Mouse (Mus musculus): Measurements from ENCODE around the gene Pnpla8. TPM values are rescaled to one million over a fixed set of nuclear protein-coding genes. Genes with fewer than 3 reads are reported as not detected.
"Not testable (repeated sequence)": the region's sequence is repeated elsewhere in the genome, so short reads cannot be mapped to it uniquely, and the experiment has no call there.

The Pnpla8 gene
- total RNA-seq (2021) = 100 to 1,000 TPM; 105 to 118 TPM

DNA sequence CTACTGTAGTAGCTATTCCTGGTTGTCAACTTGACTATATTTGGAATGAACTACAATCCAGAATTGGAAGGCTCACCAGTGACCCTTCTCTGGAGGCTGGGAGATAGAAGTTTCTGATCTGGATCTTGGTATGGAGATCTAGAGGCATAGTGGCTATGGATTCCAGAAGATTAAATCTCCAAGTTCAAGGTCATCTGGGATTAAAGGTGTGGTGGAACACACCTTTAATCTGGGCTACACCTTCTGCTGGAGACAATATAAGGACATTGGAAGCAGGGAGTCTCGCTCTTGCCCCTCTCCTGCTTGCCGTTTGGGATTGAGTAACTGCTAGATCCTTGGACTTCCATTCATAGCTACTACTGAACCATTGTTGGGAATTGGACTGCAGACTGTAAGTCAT, at the start of gene Pnpla8:
Gene Pnpla8, plus strand, starts transcription at position 301 of the 400 bp plus-strand sequence.
- DNase-seq; intact Hi-C loops (cut with DNase I): not testable (repeated sequence)

DNA sequence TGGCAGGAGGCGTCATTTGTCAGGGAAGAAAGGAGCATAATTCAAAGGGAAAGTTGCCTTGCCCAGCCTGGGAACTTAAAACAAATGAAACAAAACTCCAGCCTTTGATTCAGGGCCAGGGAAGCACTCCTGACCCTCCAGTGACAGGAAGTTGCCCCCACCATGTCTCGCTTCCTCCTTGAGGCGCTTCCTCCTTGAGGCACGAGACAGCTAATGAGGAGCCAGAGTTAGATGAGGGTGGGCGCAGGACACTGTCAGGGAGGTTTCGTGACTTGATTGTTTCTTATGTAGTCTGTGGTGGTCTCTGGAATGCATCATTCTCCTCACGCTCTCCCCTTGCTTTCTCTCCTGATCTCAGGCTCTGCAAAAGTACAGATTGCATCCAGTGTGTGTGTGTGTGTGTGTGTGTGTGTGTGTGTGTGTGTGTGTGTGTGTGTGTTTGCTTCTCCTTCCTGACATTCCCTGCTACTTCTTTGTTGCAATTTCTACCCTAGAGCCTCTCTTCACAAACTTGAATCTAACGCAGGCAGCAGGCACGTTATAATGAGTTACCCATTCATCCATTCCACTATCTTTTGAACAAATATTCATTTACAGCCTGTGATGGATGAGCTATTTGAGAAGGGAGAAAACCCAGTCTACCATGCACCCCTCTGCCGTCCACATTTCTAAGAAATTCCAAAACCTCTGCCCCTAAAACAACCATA, 44.7 kb upstream of the Pnpla8 start:
- DNase-seq = no peak
- intact Hi-C loops (cut with DNase I) = no loop called here

DNA sequence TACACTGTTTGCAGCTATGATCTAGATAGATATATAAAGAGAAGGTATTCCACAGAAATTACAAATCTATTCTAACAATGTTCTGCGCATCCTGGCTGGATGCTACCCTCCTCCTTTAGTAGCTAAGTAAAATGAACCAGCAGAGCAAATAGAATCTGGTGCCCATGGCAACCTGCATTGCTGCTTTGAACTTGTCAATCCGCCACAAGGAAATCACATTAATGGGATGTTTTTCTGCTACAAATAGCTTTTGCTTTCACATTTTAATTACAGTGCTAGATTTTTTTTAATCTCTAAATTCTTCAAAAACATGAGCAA, 44.2 kb upstream of the Pnpla8 start:
- no peak for DNase-seq
- intact Hi-C loops (cut with DNase I) = no loop called here

DNA sequence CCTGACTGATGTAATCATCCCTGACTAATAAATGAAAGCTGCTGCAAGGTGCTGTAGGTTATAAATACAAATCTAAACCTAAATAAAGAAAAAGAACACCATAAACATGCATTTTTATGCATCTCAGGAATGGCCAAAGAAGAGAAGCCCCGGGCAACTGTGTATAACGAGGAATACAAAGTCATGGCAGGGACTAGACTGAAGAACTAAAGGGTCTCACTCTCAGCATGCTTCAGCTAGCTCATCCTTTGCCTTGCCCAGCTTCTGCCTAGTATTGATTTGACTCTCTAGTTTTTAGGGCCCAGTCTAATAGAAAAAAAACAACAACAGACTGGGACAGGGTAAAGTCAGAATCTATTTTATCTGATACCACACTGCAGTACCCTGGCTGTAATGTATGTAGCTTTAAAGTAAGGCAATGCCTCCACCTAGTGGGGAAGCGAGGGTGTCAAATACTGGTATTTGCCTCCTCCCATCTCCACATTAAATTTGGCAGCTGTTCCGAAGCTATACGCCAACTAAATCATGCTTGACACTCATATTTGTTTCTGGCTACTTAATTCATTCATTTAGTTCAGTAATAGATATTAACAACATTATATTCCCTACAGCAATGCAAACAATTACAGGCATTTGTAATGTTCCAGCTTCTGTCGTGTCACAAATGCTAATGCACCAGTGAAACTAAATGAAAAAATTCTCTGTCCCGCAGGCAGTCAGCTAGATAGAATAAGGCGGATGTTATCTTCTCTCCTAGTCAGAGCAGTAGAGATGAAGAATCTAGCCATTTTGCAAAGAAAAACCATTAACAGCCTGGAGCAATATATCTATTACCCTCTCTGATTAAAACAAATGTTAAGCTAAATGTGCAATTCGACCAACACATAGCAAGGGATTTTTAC, 39.8 kb upstream of the Pnpla8 start:
- intact Hi-C loops (cut with DNase I) = no loop called here
- DNase-seq = peak; percentile 27 to 29

DNA sequence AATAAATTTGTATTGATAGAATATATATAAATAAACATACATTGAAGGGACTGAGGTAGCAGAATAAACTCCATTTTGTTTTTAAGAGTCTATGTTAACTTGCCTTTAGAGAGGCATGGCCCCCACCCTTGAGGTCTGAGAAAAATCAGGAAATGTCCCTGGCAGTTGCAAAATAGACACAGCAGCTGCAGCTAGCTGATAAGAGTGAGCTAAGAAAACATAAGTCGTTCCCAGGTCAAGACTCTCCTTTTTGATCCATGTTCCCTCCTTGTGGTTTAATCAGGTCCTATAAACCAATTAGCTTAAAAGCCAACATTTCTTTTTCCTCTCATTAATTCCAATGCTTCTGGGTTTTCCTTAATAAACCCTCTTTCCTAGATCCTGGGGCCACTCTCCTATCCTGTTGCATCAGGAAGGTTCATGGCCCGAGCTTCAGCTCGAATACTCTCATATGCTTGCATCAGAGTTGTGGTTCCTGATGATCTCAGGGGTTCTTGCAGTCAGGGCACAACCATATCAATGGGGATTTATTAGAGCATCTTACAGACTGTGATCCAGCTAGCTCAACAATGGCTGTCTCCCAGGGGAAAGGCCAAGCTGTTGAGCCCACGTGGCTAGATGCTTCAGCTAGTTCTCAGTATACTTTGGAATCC, 23.2 kb upstream of the Pnpla8 start:
- intact Hi-C loops (cut with DNase I) = no loop called here
- no peak for DNase-seq

DNA sequence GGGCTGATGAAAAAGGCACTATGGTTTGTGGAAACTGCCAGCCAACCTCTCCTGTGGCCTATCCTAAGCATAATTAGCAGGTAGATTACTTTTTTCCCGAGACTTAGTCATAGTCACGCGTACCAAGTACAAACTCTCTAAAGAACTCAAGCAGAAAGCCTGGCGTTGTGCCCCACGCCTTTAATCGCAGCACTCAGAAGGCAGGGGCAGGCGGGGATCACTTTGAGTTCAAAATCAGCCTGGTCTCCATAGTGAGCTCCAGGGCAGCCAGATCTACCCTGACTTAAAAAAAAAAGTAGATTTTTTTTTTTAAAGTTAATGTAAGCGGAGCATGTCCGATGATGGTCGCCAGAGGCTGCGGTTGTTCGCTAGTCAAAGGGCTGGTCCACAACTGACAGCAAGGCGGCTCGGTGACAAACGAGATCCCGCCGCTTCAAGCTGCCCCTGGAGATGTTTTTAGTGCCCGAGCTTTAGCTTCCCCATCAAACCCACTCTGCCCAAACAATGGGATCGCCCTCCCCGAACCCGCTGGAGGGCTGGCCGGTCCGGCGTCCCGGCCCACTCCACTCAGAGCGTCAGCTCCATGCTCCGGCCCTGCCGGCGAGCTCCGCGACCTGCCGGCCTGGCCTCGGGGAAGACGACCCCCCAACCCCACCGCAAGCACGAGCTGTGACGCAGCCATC, 11.9 kb upstream of the Pnpla8 start:
- DNase-seq = peak; percentile 44 to 54
- intact Hi-C loops (cut with DNase I) = loop anchor here (2.0 kb wide), 1 partner anchor 60 kb away; no protein-coding TSS in a partner anchor

DNA sequence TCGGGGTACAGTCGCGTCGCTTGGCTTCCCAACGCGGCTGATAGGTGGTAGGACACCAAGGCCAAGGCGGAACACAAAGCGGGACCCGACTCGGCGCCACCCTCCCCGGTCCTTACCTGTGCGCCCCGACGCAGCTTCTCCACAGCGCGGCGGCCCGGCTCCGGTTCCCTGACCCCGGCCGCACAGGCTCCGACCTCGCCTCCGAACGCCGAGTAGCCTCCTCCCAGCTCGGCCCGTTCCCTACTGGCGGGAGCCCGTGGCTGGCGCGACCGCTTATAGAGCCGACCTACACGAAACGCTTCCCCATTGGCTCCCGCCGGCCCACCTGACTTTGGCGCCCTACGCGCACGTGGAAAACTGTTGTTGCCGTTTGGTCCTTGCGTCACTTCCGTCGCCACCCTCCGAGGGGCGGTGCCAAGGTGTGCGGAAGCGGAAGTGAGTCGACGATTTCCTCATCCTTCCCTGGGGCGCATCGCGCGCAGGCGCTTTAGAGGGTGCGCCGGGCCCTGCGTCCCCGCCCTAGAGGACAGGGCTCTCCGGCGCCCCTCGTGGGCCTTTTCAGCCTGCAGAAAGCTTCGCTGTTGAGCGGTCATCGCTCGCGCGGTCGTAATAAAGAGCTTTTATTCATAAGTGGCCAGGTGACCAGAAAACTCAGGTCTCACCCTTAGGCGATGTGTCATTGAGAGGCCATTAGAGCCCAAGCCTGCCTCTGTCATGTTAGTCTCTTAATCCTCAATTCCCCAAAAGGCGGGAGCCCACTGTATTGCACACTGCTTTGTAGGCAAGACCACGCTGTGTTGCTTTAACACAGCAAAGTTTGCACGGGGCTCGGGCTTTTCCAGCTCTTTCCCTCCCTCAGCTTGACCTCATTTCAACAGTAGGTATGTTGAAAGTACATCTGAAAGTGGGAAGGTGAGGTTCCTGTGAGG, 11.1 kb upstream of the Pnpla8 start, which contains the start of gene Dnajb9:
Gene Dnajb9, minus strand, starts transcription at position 503 of the 929 bp plus-strand sequence.
- DNase-seq = peak; percentile 100
- intact Hi-C loops (cut with DNase I) = loop anchor here (2.0 to 5.0 kb wide), 2 partner anchors 59 to 337 kb away; no protein-coding TSS in a partner anchor

DNA sequence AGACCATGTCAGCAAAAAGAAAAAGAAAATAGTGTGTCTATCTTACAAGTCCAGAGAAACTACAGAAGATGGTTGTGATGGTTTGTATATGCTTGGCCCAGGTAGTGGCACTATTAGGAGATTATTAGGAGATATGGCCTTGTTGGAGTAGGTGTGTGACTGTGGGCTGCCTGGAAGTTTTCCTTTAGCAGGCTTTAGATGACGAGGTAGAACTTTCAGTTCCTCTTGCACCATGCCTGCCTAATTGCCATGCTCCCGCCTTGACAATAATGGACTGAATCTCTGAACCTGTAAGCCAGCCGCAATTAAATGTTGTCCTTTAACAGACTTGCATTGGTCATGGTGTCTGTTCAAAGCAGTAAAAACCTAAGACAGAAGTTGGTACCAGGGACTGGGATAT, 9.6 kb upstream of the Pnpla8 start:
- DNase-seq = no peak
- intact Hi-C loops (cut with DNase I) = loop anchor here (5.0 kb wide), 1 partner anchor 336 kb away; no protein-coding TSS in a partner anchor

DNA sequence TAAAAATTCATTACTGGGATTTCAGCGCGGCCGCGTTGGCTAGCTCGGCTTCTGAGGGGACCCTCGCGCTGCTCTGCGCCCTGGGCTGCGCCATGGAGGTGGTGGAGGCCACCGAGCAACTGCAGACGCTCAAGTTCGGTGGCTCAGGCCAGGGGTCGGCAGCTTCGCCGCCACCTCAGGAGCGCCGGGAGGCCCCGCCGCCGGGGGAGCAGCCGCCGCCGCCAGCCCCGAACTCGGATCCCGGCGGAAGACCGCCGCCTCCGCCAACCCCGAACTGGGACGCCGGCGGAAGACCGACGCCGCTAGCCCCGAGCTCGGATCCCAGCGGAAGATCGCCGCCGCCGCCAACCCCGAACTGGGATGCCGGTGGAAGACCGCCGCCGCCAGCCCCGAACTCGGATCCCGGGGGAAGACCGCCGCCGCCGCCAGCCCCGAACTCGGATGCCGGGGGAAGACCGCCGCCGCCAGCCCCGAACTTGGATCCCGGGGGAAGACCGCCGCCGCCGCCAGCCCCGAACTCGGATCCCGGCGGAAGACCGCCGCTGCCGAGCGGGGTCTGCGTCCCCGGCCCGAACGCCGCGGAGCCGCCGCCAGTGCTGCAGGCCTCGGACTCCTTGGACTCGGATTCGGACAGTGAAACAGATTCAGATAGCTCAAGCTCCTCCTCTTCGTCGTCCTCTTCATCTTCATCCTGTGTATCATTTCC, 634 bp downstream of the Pnpla8 start:
- intact Hi-C loops (cut with DNase I) = no loop called here
- DNase-seq = peak; percentile 36 to 38

DNA sequence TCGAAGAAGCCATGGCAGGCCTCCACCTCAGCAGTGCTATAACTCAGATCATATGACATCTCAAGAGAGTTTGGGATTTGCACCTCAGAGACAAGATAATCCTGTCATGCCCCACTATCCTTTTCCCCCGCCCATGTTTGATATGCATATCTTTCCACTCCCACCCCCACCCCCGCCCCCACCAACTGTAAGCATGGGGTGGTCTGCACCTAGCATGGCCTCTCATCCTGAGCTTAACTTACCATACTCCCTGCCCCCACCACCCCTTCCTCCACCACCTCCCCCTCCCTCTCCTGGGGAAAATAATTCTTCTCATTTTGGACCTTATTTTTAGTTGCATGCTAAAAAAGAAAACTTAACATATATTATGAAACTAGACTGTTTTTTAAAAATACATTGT, 1.9 kb downstream of the Pnpla8 start:
- intact Hi-C loops (cut with DNase I) = no loop called here
- DNase-seq = no peak

DNA sequence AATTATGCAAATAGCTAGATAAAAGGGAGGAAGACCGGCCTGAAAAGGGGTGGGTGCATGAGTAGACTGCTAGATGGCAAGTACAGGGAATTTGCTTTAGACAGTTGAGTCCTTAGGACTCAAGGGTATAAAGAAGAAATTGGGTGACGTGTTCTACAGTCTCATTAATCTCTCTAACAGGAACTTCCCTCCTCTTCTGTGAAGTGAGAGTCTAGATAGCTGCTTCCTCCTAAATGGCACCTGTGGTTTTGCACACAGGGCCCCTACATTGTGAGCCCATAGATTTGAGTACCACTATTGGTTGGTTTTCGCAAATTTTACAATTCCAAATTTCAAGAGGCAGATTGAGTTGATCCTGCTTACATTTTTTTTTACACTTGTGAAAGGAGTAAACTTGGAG, 3.5 kb downstream of the Pnpla8 start:
- DNase-seq = no peak
- intact Hi-C loops (cut with DNase I) = no loop called here

DNA sequence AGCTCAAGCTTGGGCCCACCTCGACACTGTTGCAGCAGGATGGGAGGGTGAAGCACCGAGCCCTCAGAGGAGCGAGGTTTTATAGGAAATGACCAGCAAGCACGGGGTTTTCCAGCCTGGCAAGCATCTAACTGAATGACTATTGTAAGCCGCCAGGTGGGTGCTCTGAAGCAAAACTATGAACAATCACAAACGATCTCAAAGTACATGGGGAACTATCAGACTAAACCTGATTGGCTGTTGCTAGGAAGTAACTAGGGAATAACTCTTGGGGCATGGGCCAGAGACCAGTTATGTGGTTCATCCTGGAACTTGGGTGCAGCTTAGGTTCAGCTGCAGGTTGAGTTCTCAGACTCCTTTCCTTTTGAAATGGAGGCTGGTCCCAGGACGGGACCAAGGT, 19.9 kb downstream of the Pnpla8 start:
- no peak for DNase-seq
- intact Hi-C loops (cut with DNase I) = no loop called here

DNA sequence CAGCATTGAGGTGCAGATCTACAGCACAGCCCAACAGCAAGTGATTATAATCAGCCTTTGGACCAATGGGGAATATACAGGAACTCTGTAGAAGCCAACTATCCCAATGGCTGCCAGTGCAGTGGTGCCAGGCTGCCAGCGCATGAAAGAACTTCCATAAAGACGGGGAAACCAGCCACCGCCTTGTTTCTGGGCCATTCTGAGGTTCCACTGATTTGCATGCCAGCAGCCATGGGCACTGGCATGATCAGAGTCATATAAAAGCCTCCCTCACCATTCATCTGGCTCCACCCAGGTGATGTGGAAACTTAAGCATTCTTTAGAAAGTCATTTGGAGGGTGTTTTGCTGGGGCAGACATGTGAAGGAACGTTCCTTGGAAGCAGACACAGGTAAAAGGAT, 21.2 kb downstream of the Pnpla8 start:
- intact Hi-C loops (cut with DNase I) = no loop called here

DNA sequence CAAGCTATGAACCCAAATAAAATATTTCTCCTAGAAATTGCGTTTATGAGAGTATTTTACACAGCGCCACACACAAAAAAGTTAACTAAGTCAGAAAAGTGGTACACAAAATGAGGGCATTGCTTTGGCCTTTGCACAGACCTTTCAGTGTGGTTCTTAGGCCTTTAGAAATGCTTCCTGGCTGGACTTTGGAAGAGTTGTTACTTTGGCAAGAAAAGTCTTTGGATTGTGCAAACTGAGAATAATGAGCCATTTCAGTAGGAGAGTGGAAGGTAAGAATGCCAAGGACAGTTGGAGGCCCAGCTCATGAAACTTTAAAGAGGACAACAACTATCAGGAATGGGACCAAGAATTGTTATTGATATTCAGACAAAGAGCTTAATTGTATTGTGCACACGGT, 24.6 kb downstream of the Pnpla8 start:
- intact Hi-C loops (cut with DNase I) = no loop called here
- DNase-seq = no peak

More for the DNA sequence above, 21.2 kb downstream of the Pnpla8 start:
- no peak for DNase-seq

DNA sequence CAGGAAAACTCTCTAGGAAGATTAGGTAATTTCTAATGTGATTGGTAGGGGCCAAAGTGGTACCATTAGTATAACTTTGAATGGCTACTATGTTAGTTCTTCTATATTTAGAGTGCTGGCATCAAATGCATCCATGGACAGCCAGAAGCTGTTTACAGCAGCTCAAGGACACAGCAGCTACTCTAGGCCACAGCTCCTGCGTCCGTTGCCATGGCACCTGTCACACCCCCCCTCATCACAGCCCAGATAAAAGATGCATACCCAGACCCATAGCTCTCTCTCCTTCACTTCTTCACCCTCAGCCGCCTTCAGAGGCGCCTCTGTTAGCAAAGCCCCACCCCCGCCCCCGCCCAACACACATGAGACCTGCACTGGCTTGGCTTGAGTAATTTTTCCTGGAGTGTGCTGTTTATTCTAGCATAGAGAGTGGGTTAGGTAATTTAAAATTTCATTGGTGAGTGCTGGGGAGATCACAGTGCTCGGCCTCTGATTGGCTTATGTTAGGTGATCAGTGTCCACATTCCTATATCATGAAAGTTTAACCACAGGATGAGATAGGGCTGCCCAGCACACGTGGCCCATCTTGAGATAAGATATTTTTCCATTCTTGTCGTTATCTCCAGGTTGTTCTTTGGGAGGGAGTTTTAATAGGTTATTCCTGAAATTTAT, 27.3 kb downstream of the Pnpla8 start:
- intact Hi-C loops (cut with DNase I) = no loop called here
- peak; percentile 28 to 31 for DNase-seq

DNA sequence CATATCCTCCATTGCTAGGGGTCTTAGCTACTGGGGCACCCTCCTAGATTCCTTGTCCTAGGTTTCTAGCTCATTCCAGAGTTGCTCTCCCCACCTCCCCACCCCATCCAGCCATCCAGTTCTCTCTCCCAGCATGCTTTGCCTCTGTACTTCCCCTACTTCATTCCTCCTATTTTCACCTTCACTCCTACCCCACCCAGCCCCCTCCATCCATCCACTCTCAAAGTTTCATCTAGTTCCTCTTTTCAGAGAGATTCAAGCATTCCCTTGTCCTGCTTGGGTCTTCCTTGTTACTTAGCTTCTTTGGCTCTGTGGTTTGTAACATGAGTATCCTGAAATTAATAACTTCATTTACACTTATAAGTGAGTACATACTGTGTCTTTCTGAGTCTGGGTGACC, 41.4 kb downstream of the Pnpla8 start:
- intact Hi-C loops (cut with DNase I) = no loop called here
- no peak for DNase-seq

DNA sequence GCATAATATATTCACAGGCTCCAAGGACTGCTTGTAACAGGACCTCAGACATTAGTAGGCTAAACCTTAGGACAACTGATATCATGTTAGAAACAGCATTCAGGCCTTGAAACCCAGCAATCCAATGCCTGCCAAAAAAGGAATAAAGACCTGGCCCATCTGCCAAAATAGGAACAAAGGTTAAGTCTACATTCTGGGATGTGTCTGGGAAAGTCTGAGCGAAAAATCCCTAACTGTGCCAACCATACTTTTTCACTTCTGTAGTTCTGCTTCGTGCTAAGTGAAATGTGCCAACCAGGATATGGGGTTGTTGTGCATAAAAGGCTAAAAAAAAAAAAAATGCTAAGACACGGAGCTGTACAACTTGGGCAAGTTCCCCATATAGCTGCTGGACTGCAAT, 44.5 kb downstream of the Pnpla8 start:
- no peak for DNase-seq
- intact Hi-C loops (cut with DNase I) = no loop called here

DNA sequence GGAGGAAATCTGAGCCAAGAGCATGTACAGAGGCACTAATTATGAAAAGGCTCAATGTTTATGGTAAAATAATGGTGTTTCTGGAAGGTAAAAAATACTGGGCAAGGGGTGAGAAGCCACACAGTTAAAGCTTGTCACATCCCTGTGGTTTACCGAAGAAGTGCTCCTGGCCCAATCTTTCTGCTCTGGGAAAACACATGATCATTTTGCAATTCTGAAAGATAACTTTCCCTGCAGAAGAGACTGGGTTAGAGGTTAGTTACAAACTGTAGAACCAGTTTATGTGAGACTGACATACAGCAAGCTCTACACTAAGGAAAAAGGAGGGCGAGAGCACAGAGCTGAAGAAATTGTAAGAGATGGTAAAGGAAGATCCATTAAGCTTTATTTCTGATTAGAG, 46.0 kb downstream of the Pnpla8 start:
- intact Hi-C loops (cut with DNase I) = no loop called here
- no peak for DNase-seq

Measured in heart, postnatal 10 days (tissue).